Comparison of ENCODE assay signal across 9 mouse cellular contexts in genomic region chr2:38924571-38924970, GRCm38 (mm10). TPM values are rescaled to one million over a fixed set of nuclear protein-coding genes. Genes with fewer than 3 reads are reported as not detected.
DNase-seq lines count a peak whose midpoint lies in the region; ATAC-seq and TF ChIP-seq lines count a peak whose summit lies in the region.
"Had no signal": no experiment of that assay in that cellular context is flagged by ENCODE, and none has a peak within 500 bp of the region (broad histone marks: within the 10 kb centered on the region; RNA-seq: fewer than 3 reads in every experiment).

No protein-coding gene starts in this region.

- H3K4me2 ChIP-seq in kidney, embryonic 14.5 days (replicated peaks; ENCODE audit: low read depth, low read length): peak overlapping the region; percentile 92
- H3K4me2 ChIP-seq in embryonic facial prominence, embryonic 12.5 days (replicated peaks): peak overlapping the region; percentile 96
- H3K4me2 ChIP-seq in intestine, postnatal 0 days (replicated peaks; ENCODE audit: low read depth): peak overlapping the region; percentile 77
- H3K4me2 ChIP-seq in neural tube, embryonic 13.5 days: peak overlapping the region; percentile 78

- peak overlapping the region; percentile 69; the same call in 1 of the 2 replicates for H3K9ac ChIP-seq in kidney, embryonic 14.5 days (ENCODE audit: low read depth, low read length)
- no peak overlapping the region for H3K9ac ChIP-seq in embryonic facial prominence, embryonic 12.5 days
- H3K9ac ChIP-seq in intestine, postnatal 0 days (ENCODE audit: low read depth, low read length): no peak overlapping the region
- H3K9ac ChIP-seq in neural tube, embryonic 13.5 days: peak overlapping the region; percentile 89

- no peak overlapping the region for H3K27ac ChIP-seq in kidney, embryonic 14.5 days (ENCODE audit: low read depth, low read length)
- H3K27ac ChIP-seq in embryonic facial prominence, embryonic 12.5 days: no peak overlapping the region
- H3K27ac ChIP-seq in intestine, postnatal 0 days (ENCODE audit: low read depth, low read length): no peak overlapping the region
- H3K27ac ChIP-seq in neural tube, embryonic 13.5 days (replicated peaks): 0 out of 2 replicates have a peak overlapping the region, but pooled peaks have one; percentile 81

- no peaks in the 10 kb centered on the region for H3K36me3 ChIP-seq in kidney, embryonic 14.5 days (ENCODE audit: control insufficient read depth, insufficient read depth, low read length)
- H3K36me3 ChIP-seq in embryonic facial prominence, embryonic 12.5 days: no peaks in the 10 kb centered on the region
- no peaks in the 10 kb centered on the region for H3K36me3 ChIP-seq in intestine, postnatal 0 days (ENCODE audit: control insufficient read depth, insufficient read depth)
- H3K36me3 ChIP-seq in neural tube, embryonic 13.5 days: no peaks in the 10 kb centered on the region

- H3K27me3 ChIP-seq in kidney, embryonic 14.5 days (ENCODE audit: control insufficient read depth, insufficient read depth, low read length): no peaks in the 10 kb centered on the region; the same call in 1 of the 2 replicates
- H3K27me3 ChIP-seq in embryonic facial prominence, embryonic 12.5 days: no peaks in the 10 kb centered on the region
- no peaks in the 10 kb centered on the region for H3K27me3 ChIP-seq in intestine, postnatal 0 days (replicated peaks; ENCODE audit: control insufficient read depth, insufficient read depth, low read length)
- no peaks in the 10 kb centered on the region for H3K27me3 ChIP-seq in neural tube, embryonic 13.5 days
- H3K27me3 ChIP-seq: Patski had no signal

- no peaks in the 10 kb centered on the region for H3K9me3 ChIP-seq in kidney, embryonic 14.5 days (ENCODE audit: control insufficient read depth, low read length)
- H3K9me3 ChIP-seq in embryonic facial prominence, embryonic 12.5 days: no peaks in the 10 kb centered on the region
- no peaks in the 10 kb centered on the region for H3K9me3 ChIP-seq in intestine, postnatal 0 days (ENCODE audit: control insufficient read depth)
- no peaks in the 10 kb centered on the region for H3K9me3 ChIP-seq in neural tube, embryonic 13.5 days

- no peak for TF ChIP-seq CTCF in intestine, postnatal 0 days (IDR thresholded peaks at IDR 0.05; ENCODE audit: low read depth)

- DNase-seq in kidney, postnatal 10 days: no peak
- DNase-seq in adrenal gland, adult (ENCODE audit: inconsistent age in 2 of 2, low spot score in 1 of 2): no peak
- DNase-seq in gastrocnemius, postnatal 4 days (ENCODE audit: low spot score in 2 of 2): no peak
- no peak for DNase-seq in T-cell, adult 2 months (ENCODE audit: low spot score)

- H3K4me1 ChIP-seq in kidney, embryonic 14.5 days (ENCODE audit: control insufficient read depth, insufficient read depth, low read length): 0 out of 2 replicates have a peak, but pooled peaks cover 7% of the 10 kb centered on the region
- peaks cover 10% of the 10 kb centered on the region for H3K4me1 ChIP-seq in embryonic facial prominence, embryonic 12.5 days
- no peaks in the 10 kb centered on the region for H3K4me1 ChIP-seq in intestine, postnatal 0 days (replicated peaks; ENCODE audit: control insufficient read depth, insufficient read depth, low read length)
- H3K4me1 ChIP-seq in neural tube, embryonic 13.5 days (replicated peaks): peaks cover 33% of the 10 kb centered on the region

- peak overlapping the region; percentile 87 for H3K4me3 ChIP-seq in kidney, embryonic 14.5 days (ENCODE audit: low read length)
- peak overlapping the region; percentile 84 for H3K4me3 ChIP-seq in embryonic facial prominence, embryonic 12.5 days
- H3K4me3 ChIP-seq in intestine, postnatal 0 days (ENCODE audit: low read depth, low read length): peak overlapping the region; percentile 92
- H3K4me3 ChIP-seq in neural tube, embryonic 13.5 days: peak overlapping the region; percentile 97

- WGBS in kidney, embryonic 14.5 days: 4% methylated on average over 10 of the region's 10 CpGs
- WGBS in embryonic facial prominence, embryonic 12.5 days: 4% methylated on average over 10 of the region's 10 CpGs
- 16% methylated on average over 10 of the region's 10 CpGs for WGBS in intestine, postnatal 0 days
- 2% methylated on average over 10 of the region's 10 CpGs for WGBS in neural tube, embryonic 13.5 days

- ATAC-seq in kidney, embryonic 14.5 days (ENCODE audit: low FRiP score, low TSS enrichment): no peak
- no peak for ATAC-seq in embryonic facial prominence, embryonic 12.5 days (ENCODE audit: insufficient number of reproducible peaks, insufficient read depth, low FRiP score, low TSS enrichment)
- ATAC-seq in intestine, postnatal 0 days: no peak
- no peak for ATAC-seq in neural tube, embryonic 13.5 days (ENCODE audit: low read depth)
- ATAC-seq: Patski had no signal

RNA-seq across cellular contexts. Expression of gene Nr6a1, which starts 2.9 kb away (rescaled TPM):
- 1.1 and 1.4 TPM in 2 replicates for polyA plus RNA-seq in kidney, embryonic 14.5 days (2014; fragmentation: Nextera tagmentation; extraction: Ambion mirVana)
- polyA plus RNA-seq in embryonic facial prominence, embryonic 12.5 days (2016; fragmentation: Nextera tagmentation; extraction: Ambion mirVana): 1.3 and 2.0 TPM in 2 replicates
- 1.6 and 1.7 TPM in 2 replicates for polyA plus RNA-seq in intestine, postnatal 0 days (2015; fragmentation: Nextera tagmentation; extraction: Ambion mirVana)
- polyA plus RNA-seq in neural tube, embryonic 13.5 days (2015; fragmentation: Nextera tagmentation; extraction: Ambion mirVana): 2.9 and 3.9 TPM in 2 replicates
- total RNA-seq in gastrocnemius, postnatal 4 days (2021): 1 to 10 TPM; 1.2 to 3.0 TPM

RNA-seq across cellular contexts. Expression of gene Olfml2a, which starts 7.2 kb away (rescaled TPM):
- polyA plus RNA-seq in kidney, embryonic 14.5 days (2014; fragmentation: Nextera tagmentation; extraction: Ambion mirVana): 1.5 and 2.3 TPM in 2 replicates
- 5.7 and 6.0 TPM in 2 replicates for polyA plus RNA-seq in embryonic facial prominence, embryonic 12.5 days (2016; fragmentation: Nextera tagmentation; extraction: Ambion mirVana)
- 1.2 and 1.5 TPM in 2 replicates for polyA plus RNA-seq in intestine, postnatal 0 days (2015; fragmentation: Nextera tagmentation; extraction: Ambion mirVana)
- polyA plus RNA-seq in neural tube, embryonic 13.5 days (2015; fragmentation: Nextera tagmentation; extraction: Ambion mirVana): 10.3 and 14.6 TPM in 2 replicates
- 10 to 100 TPM; 39.3 to 46.4 TPM for total RNA-seq in gastrocnemius, postnatal 4 days (2021)

Comparison
In these comparisons a context has a peak if more than half of its experiments do, and no peak if none do; other contexts are left out.
1. H3K9ac ChIP-seq: peak in kidney, embryonic 14.5 days (single experiment) and neural tube, embryonic 13.5 days (single experiment); none in embryonic facial prominence, embryonic 12.5 days (single experiment) and intestine, postnatal 0 days (single experiment).
2. Peak in every context shown above with its lines, with median percentiles within 50 percentile points of each other: H3K4me2 ChIP-seq and H3K4me3 ChIP-seq.